Mouse (Mus musculus): Measurements from ENCODE around the gene Tmem92. TPM values are rescaled to one million over a fixed set of nuclear protein-coding genes. Genes with fewer than 3 reads are reported as not detected.

Gene Tmem92
- polyA plus RNA-seq, 1 experiment from 2014 or later, result not detected

DNA sequence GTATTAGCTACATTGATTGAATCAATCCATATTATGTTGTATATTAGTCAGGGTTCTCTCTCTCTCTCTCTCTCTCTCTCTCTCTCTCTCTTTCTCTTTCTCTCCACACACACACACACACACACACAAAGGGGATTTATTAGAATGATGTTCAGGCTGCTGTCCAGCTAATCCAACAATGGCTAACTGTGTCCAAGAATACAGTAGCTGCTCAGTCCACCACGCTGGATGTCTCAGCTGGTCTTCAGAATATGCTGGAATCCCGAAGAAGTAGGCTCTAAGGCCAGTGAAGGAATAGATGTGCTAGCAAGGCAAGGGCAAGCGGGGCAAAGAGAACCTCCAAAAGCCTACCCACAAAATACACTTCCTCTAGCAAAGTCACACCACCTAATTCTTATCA, 55.2 kb downstream of the Tmem92 start:
- Histone ChIP-seq H3K4me3 (no peak overlapping the region), H3K36me3 (no peaks in the 10 kb centered on the region), H3K27me3 (no peaks in the 10 kb centered on the region), H3K9me3 (no peaks in the 10 kb centered on the region), H3K27ac (no peak overlapping the region), H3K4me2 (no peak overlapping the region), H3K9ac (no peak overlapping the region), H3K4me1 (no peaks in the 10 kb centered on the region)
- 85% methylated on average over 3 of the region's 3 CpGs for WGBS
- no peak for ATAC-seq (ENCODE audit: borderline replicate concordance, extremely low read depth, low FRiP score, low TSS enrichment)

Other genes starting within 250 kb of the Tmem92 start
- gene Rsad1, start 233.4 kb downstream of the Tmem92 start, polyA plus RNA-seq (2015; fragmentation: Nextera tagmentation; extraction: Ambion mirVana), result 3.2 and 3.7 TPM in 2 replicates
- 2.3 and 2.7 TPM in 2 replicates for gene Chad, start 217.7 kb downstream of the Tmem92 start, polyA plus RNA-seq (2015; fragmentation: Nextera tagmentation; extraction: Ambion mirVana)
- 6.8 and 7.1 TPM in 2 replicates for gene Acsf2, start 180.8 kb downstream of the Tmem92 start, polyA plus RNA-seq (2015; fragmentation: Nextera tagmentation; extraction: Ambion mirVana)
- gene Lrrc59, start 152.9 kb downstream of the Tmem92 start, polyA plus RNA-seq (2015; fragmentation: Nextera tagmentation; extraction: Ambion mirVana), result 198 and 205 TPM in 2 replicates
- 136 and 139 TPM in 2 replicates for gene Mrpl27, start 128.9 kb downstream of the Tmem92 start, polyA plus RNA-seq (2015; fragmentation: Nextera tagmentation; extraction: Ambion mirVana)
- gene Eme1, start 128.7 kb downstream of the Tmem92 start, polyA plus RNA-seq (2015; fragmentation: Nextera tagmentation; extraction: Ambion mirVana), result 24.8 and 26.2 TPM in 2 replicates
- gene Xylt2, start 105.2 kb downstream of the Tmem92 start, polyA plus RNA-seq (2015; fragmentation: Nextera tagmentation; extraction: Ambion mirVana), result 23.2 and 23.4 TPM in 2 replicates
- gene Gm11541, start 78.2 kb downstream of the Tmem92 start, polyA plus RNA-seq (2015; fragmentation: Nextera tagmentation; extraction: Ambion mirVana), result 0.98 and 1.3 TPM in 2 replicates
- 0.25 TPM in 1 of 2 replicates, not detected in the other for gene Cdc34b, start 40.9 kb downstream of the Tmem92 start, polyA plus RNA-seq (2015; fragmentation: Nextera tagmentation; extraction: Ambion mirVana)
- gene Col1a1, start 153.5 kb upstream of the Tmem92 start, polyA plus RNA-seq (2015; fragmentation: Nextera tagmentation; extraction: Ambion mirVana), result 1,191 and 1,256 TPM in 2 replicates
- gene Hils1, start 184.9 kb upstream of the Tmem92 start, polyA plus RNA-seq (2015; fragmentation: Nextera tagmentation; extraction: Ambion mirVana), result not detected in 2 replicates
- 0.69 and 0.96 TPM in 2 replicates for gene Sgca, start 193.6 kb upstream of the Tmem92 start, polyA plus RNA-seq (2015; fragmentation: Nextera tagmentation; extraction: Ambion mirVana)
- gene Ppp1r9b, start 208.3 kb upstream of the Tmem92 start, polyA plus RNA-seq (2015; fragmentation: Nextera tagmentation; extraction: Ambion mirVana), result 8.8 and 9.3 TPM in 2 replicates
- 17.1 and 17.4 TPM in 2 replicates for gene Samd14, start 227.2 kb upstream of the Tmem92 start, polyA plus RNA-seq (2015; fragmentation: Nextera tagmentation; extraction: Ambion mirVana)